Mouse (Mus musculus) embryo, embryonic 9.5 days (tissue): Measurements from ENCODE around the gene Tulp1.
"Not testable (repeated sequence)": the region's sequence is repeated elsewhere in the genome, so short reads cannot be mapped to it uniquely, and the experiment has no call there.

Experiments used
- DNase-seq: peaks from one replicate; pipeline ENCODE4 v3.0.0-alpha.2; 2017; ENCODE audit errors: extremely low spot score

Tulp1 gene

GRCm38 (mm10) chr17:28365122-28365521, at the start of gene Tulp1:
Tulp1 (minus strand) TSS chr17:28365222.
- DNase-seq = no peak

- no peak for DNase-seq
Observed at GRCm38 (mm10) chr17:28411381-28411960, 46.4 kb upstream of the Tulp1 start.

- DNase-seq = no peak
Observed at GRCm38 (mm10) chr17:28410731-28411130, 45.7 kb upstream of the Tulp1 start.

- DNase-seq = no peak
Observed at GRCm38 (mm10) chr17:28408251-28408918, 43.4 kb upstream of the Tulp1 start.

- peak; percentile 64 for DNase-seq
Observed at GRCm38 (mm10) chr17:28407418-28408250, 42.6 kb upstream of the Tulp1 start.

GRCm38 (mm10) chr17:28406471-28406870, 41.4 kb upstream of the Tulp1 start:
- no peak for DNase-seq

GRCm38 (mm10) chr17:28404745-28405144, 39.7 kb upstream of the Tulp1 start:
- DNase-seq = not testable (repeated sequence)

GRCm38 (mm10) chr17:28404301-28404700, 39.3 kb upstream of the Tulp1 start:
- DNase-seq = no peak

- no peak for DNase-seq
Observed at GRCm38 (mm10) chr17:28394994-28395393, 30.0 kb upstream of the Tulp1 start.

GRCm38 (mm10) chr17:28394051-28394765, 29.2 kb upstream of the Tulp1 start:
- no peak for DNase-seq

- peak; percentile 31 for DNase-seq
Observed at GRCm38 (mm10) chr17:28391568-28392432, 26.8 kb upstream of the Tulp1 start.

- no peak for DNase-seq
Observed at GRCm38 (mm10) chr17:28388534-28388933, 23.5 kb upstream of the Tulp1 start.

- peak; percentile 79 for DNase-seq
Observed at GRCm38 (mm10) chr17:28386150-28386905, 21.3 kb upstream of the Tulp1 start.

- no peak for DNase-seq
Observed at GRCm38 (mm10) chr17:28384298-28384697, 19.3 kb upstream of the Tulp1 start.

GRCm38 (mm10) chr17:28380255-28380654, 15.2 kb upstream of the Tulp1 start:
- DNase-seq = no peak

- no peak for DNase-seq
Observed at GRCm38 (mm10) chr17:28375592-28376061, 10.6 kb upstream of the Tulp1 start.

GRCm38 (mm10) chr17:28374494-28374893, 9.5 kb upstream of the Tulp1 start:
- DNase-seq = no peak

- DNase-seq = peak; percentile 53
Observed at GRCm38 (mm10) chr17:28373821-28374220, 8.8 kb upstream of the Tulp1 start.

GRCm38 (mm10) chr17:28371941-28372340, 6.9 kb upstream of the Tulp1 start:
- no peak for DNase-seq

- no peak for DNase-seq
Observed at GRCm38 (mm10) chr17:28371286-28371685, 6.3 kb upstream of the Tulp1 start.
